Mouse (Mus musculus) heart, embryonic 10.5 days (tissue): ENCODE measurements around the gene Gm49333. TPM values are rescaled to one million over a fixed set of nuclear protein-coding genes. Genes with fewer than 3 reads are reported as not detected.
"Not testable (repeated sequence)": the region's sequence is repeated elsewhere in the genome, so short reads cannot be mapped to it uniquely, and the experiment has no call there.

ENCODE experiments used
- DNase-seq: peaks from one replicate; pipeline ENCODE4 v3.0.0-alpha.2; 2017; ENCODE audit warnings: low spot score
- H3K27ac ChIP-seq: fragments of 300-500 bp; sonication (generic); 2 replicates; pipeline ENCODE4 v1.5.1; 2016; ENCODE audit warnings: mild to moderate bottlenecking
- H3K27me3 ChIP-seq: fragments of 300-500 bp; sonication (generic); 2 replicates; pipeline ENCODE4 v1.6.1; 2016; ENCODE audit warnings: mild to moderate bottlenecking; ENCODE audit not compliant: poor library complexity, insufficient read depth, severe bottlenecking
- H3K36me3 ChIP-seq: fragments of 300-500 bp; sonication (generic); 2 replicates; pipeline ENCODE4 v1.6.1; 2016; ENCODE audit warnings: mild to moderate bottlenecking, moderate library complexity
- H3K4me1 ChIP-seq: fragments of 300-500 bp; sonication (generic); 2 replicates; pipeline ENCODE4 v1.6.1; 2016; ENCODE audit warnings: mild to moderate bottlenecking
- H3K4me3 ChIP-seq: fragments of 300-500 bp; sonication (generic); 2 replicates; pipeline ENCODE4 v1.5.1; 2016; ENCODE audit warnings: mild to moderate bottlenecking, moderate library complexity
- H3K9me3 ChIP-seq: fragments of 300-500 bp; sonication (generic); 2 replicates; pipeline ENCODE4 v1.6.1; 2016; ENCODE audit warnings: mild to moderate bottlenecking, moderate library complexity
- WGBS: fragments of 180-500 bp; shearing (Covaris S2); methylation state at CpG from one replicate; pipeline ENCODE4 v1.1.7; 2016; 5-methylcytosine and 5-hydroxymethylcytosine counted together
- polyA plus RNA-seq: library from polyadenylated mRNA; unstranded; fragments of >200 nt; fragmentation: Nextera tagmentation; extraction: Ambion mirVana; gene quantifications from 2 replicates; pipeline ENCODE4 v1.2.1, GENCODE M21; 2016

Gm49333 gene
- polyA plus RNA-seq, 1 experiment from 2014 or later, result not detected

GRCm38 (mm10) chr16:20638367-20638766 lies 27.0 kb downstream of the Gm49333 start:
- 83% methylated on average over 8 of the region's 8 CpGs for WGBS
- Histone ChIP-seq H3K36me3 (no peaks in the 10 kb centered on the region), H3K27ac (no peak overlapping the region), H3K4me3 (no peak overlapping the region), H3K4me1 (no peaks in the 10 kb centered on the region), H3K27me3 (no peaks in the 10 kb centered on the region), H3K9me3 (no peaks in the 10 kb centered on the region)
- no peak for DNase-seq

DNA sequence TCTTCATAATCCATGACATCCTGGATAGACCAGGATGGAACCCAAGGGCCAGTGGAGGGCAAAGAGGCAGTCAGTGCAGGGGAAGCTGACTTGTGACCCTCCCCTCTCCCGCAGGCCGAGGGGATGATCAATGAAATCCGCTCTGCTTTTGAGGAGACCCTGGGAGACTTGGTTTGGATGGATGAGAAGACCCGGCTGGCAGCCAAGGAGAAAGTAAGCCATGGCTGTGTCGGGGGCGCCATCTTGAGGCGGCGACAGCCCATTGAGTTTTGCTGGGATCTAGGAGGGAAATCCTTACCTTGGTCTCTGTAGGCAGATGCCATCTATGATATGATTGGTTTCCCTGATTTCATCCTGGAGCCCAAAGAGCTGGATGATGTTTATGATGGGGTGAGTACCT lies 30.8 kb downstream of the Gm49333 start:
- H3K4me1 ChIP-seq, result no peaks in the 10 kb centered on the region
- H3K36me3 ChIP-seq, result no peaks in the 10 kb centered on the region
- H3K27me3 ChIP-seq, result 0 out of 2 replicates have a peak, but pooled peaks cover 9% of the 10 kb centered on the region
- H3K9me3 ChIP-seq, result no peaks in the 10 kb centered on the region
- H3K27ac ChIP-seq, result no peak overlapping the region
- no peak overlapping the region for H3K4me3 ChIP-seq
- DNase-seq, result no peak
- WGBS, result 5% methylated on average over 8 of the region's 8 CpGs

DNA sequence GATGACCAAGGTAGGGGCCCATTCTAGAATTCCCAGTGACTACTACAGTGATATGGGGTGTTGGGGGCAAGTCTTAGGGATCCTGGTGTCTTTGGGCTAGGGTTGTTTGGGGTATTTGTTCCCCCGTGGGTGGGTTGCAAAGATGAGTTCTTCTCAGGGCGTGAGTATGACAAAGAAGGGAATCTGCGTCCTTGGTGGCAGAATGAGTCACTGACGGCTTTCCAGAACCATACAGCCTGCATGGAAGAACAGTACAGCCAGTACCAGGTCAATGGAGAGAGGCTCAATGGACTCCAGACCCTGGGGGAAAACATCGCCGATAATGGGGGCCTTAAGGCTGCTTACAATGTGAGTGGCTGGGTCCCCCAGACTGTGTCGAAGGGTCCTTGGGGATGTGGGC lies 32.5 kb downstream of the Gm49333 start:
- Histone ChIP-seq H3K4me3 (no peak overlapping the region), H3K36me3 (no peaks in the 10 kb centered on the region), H3K27me3 (0 out of 2 replicates have a peak, but pooled peaks cover 9% of the 10 kb centered on the region), H3K27ac (no peak overlapping the region), H3K9me3 (no peaks in the 10 kb centered on the region), H3K4me1 (no peaks in the 10 kb centered on the region)
- no peak for DNase-seq
- WGBS, result 81% methylated on average over 7 of the region's 7 CpGs

GRCm38 (mm10) chr16:20651076-20651946 lies 39.9 kb downstream of the Gm49333 start, which contains the start of gene Psmd2:
TSS of gene Psmd2 (plus strand) at chr16:20651652.
- Histone ChIP-seq H3K4me3 (peak within 1 kb of the TSS; percentile 93), H3K36me3 (peaks cover 23% of the 10 kb centered on the region), H3K9me3 (no peaks in the 10 kb centered on the region), H3K4me1 (peaks cover 12% of the 10 kb centered on the region), H3K27me3 (no peaks in the 10 kb centered on the region), H3K27ac (peak within 1 kb of the TSS; percentile 89)
- peak; percentile 97 for DNase-seq
- WGBS, result 2% methylated on average over 46 of the region's 46 CpGs

GRCm38 (mm10) chr16:20651947-20652310 lies 40.5 kb downstream of the Gm49333 start:
- Histone ChIP-seq H3K4me3 (peak overlapping the region; percentile 93), H3K27me3 (no peaks in the 10 kb centered on the region), H3K36me3 (peaks cover 29% of the 10 kb centered on the region), H3K9me3 (no peaks in the 10 kb centered on the region), H3K27ac (peak overlapping the region; percentile 89), H3K4me1 (peaks cover 12% of the 10 kb centered on the region)
- no peak for DNase-seq
- 9% methylated on average over 12 of the region's 12 CpGs for WGBS

DNA sequence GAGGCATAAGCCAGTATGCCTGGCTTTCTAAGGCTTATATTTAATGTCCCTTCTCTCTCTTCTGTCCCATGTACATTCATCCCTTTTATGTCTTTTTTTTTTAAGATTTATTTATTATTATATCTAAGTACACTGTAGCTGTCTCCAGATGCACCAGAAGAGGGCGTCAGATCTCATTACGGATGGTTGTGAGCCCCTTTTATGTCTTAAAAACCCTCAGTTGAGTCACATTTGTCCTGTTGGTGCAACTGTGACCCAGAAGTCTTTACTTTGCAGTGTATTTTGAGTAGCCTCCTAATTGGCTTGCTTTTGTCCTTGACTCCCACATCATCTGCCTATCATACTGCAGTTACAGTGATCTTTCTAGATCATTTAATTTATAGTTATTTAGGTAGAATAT lies 41.9 kb downstream of the Gm49333 start:
- 63% methylated on average over 2 of the region's 2 CpGs for WGBS
- Histone ChIP-seq H3K36me3 (peaks cover 43% of the 10 kb centered on the region), H3K4me3 (no peak overlapping the region)

DNA sequence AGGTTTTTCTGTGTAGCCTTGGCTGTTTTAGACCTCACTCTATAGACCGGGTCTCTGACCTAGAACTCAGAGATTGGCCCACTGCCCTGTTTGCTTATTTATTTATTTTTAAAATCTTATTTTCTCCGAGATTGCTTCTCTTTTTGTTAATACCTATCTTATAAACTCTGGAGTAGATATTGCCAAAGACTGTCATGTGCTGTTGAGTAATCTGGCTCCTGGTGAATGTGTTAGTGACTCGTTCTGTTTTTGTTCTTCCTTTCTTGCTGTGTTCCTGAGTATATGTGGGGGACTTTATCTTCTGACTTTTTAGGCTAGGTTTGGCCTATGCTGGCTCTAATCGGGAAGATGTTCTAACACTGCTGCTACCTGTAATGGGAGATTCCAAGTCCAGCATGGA lies 46.3 kb downstream of the Gm49333 start:
- Histone ChIP-seq H3K27me3 (no peaks in the 10 kb centered on the region), H3K9me3 (no peaks in the 10 kb centered on the region), H3K4me3 (no peak overlapping the region), H3K27ac (no peak overlapping the region), H3K4me1 (peaks cover 5% of the 10 kb centered on the region), H3K36me3 (peaks cover 86% of the 10 kb centered on the region)
- 86% methylated on average over 4 of the region's 4 CpGs for WGBS
- no peak for DNase-seq

More for the DNA sequence above, 41.9 kb downstream of the Gm49333 start:
- no peak for DNase-seq
- Histone ChIP-seq H3K9me3 (no peaks in the 10 kb centered on the region), H3K27ac (no peak overlapping the region), H3K4me1 (peaks cover 12% of the 10 kb centered on the region), H3K27me3 (no peaks in the 10 kb centered on the region)

DNA sequence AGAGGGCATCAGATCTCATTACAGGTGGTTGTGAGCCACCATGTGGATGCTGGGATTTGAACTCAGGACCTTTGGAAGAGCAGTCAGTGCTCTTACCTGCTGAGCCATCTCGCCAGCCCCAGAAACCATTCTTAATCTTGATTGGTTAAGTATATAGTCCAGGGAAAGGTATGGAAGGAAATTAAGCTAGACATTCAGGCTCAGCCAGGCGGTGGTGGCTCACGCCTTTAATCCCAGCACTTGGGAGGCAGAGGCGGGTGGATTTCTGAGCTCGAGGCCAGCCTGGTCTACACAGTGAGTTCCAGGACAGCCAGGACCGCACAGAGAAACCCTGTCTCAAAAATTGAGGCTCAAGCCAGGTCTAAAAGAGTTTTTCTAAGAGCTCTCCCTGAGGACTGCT lies 56.6 kb downstream of the Gm49333 start, which contains the start of gene Eif4g1:
Eif4g1 (plus strand) TSS at position 301 of the 400 bp plus-strand sequence.
- H3K4me1 ChIP-seq, DNase-seq, H3K27me3 ChIP-seq, H3K4me3 ChIP-seq, H3K27ac ChIP-seq, H3K9me3 ChIP-seq: not testable (repeated sequence)
- peaks cover 18% of the 10 kb centered on the region for H3K36me3 ChIP-seq
- WGBS, result 90% methylated on average over 5 of the region's 6 CpGs

- H3K27me3 ChIP-seq, result no peaks in the 10 kb centered on the region
- peaks cover 16% of the 10 kb centered on the region for H3K36me3 ChIP-seq
- no peak overlapping the region for H3K27ac ChIP-seq
- peaks cover 17% of the 10 kb centered on the region for H3K4me1 ChIP-seq
- H3K9me3 ChIP-seq, result no peaks in the 10 kb centered on the region
- no peak for DNase-seq
- no peak overlapping the region for H3K4me3 ChIP-seq
- 90% methylated on average over 3 of the region's 3 CpGs for WGBS
Measured at GRCm38 (mm10) chr16:20670291-20670690, 58.9 kb downstream of the Gm49333 start.

DNA sequence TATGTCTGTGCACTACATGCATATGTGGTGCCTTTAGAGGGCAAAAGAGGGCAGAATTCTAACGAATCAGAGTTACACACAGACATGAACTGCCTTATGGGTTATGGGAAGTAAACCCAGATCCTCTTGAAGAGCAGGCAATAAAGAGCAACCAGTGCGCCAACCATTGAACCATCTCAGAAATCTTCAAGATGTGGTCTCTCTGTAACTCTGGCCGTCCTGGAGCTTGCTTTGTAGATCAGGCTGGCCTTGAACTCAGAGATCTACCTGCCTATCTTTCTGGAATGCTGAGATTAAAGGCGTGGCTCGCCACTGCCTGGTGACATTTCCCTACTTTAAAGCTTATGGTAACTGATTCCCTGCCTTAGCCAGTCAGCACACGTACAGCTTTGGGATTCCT lies 60.5 kb downstream of the Gm49333 start:
- DNase-seq, result no peak
- Histone ChIP-seq H3K27me3 (no peaks in the 10 kb centered on the region), H3K27ac (no peak overlapping the region), H3K4me1 (peaks cover 18% of the 10 kb centered on the region), H3K36me3 (peaks cover 32% of the 10 kb centered on the region), H3K9me3 (no peaks in the 10 kb centered on the region), H3K4me3 (peak overlapping the region; percentile 99)
- WGBS, result 22% methylated on average over 6 of the region's 6 CpGs

- Histone ChIP-seq H3K27ac (peak overlapping the region; percentile 98), H3K4me1 (peaks cover 18% of the 10 kb centered on the region), H3K36me3 (peaks cover 38% of the 10 kb centered on the region), H3K27me3 (no peaks in the 10 kb centered on the region), H3K4me3 (peak overlapping the region; percentile 99), H3K9me3 (no peaks in the 10 kb centered on the region)
- under 1% methylated on average over 38 of the region's 38 CpGs for WGBS
- DNase-seq, result peak; percentile 97
Measured at GRCm38 (mm10) chr16:20672500-20672902, 61.1 kb downstream of the Gm49333 start.

DNA sequence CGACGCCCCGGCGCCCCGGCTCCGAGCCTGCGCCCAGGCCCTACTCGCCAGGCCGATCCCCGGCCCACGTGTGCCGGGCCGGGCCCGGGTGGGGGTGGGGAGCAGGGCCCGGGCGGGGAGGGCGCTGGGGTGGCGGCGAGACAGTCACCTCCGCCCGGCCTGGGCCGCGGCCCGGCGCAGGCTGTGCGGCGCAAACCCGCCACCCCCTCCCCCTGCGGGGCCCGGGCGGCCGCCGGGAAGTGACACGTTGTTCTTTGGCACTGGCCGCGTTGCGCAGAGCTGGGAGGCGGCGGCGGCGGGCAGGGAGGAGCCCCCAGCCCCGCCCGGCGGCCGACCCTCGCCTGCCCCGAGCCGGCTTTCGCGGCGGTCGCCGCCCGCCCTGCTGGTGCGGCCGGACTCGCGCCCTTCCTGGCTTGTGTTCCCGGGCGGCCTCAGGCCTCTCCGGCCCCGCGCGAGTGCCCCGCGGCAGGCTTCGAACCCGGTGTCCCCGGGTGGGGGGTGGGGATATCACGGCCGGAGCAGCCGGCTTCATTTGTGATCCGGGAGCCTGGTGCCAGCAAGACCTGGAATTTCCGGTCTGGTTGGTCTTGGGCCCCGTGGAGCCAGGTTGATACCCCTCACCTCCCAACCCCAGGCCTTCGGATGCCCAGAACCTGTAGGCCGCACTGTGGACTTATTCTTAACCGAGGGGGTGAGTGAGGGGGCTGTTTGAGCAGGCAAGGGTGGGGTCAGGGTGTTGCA lies 61.7 kb downstream of the Gm49333 start:
- DNase-seq, result no peak
- no peaks in the 10 kb centered on the region for H3K9me3 ChIP-seq
- peak overlapping the region; percentile 99 for H3K4me3 ChIP-seq
- peaks cover 18% of the 10 kb centered on the region for H3K4me1 ChIP-seq
- H3K27ac ChIP-seq, result peak overlapping the region; percentile 98
- WGBS, result under 1% methylated on average over 67 of the region's 78 CpGs
- peaks cover 44% of the 10 kb centered on the region for H3K36me3 ChIP-seq
- no peaks in the 10 kb centered on the region for H3K27me3 ChIP-seq

- peaks cover 51% of the 10 kb centered on the region for H3K36me3 ChIP-seq
- H3K27me3 ChIP-seq, result no peaks in the 10 kb centered on the region
- peak overlapping the region; percentile 98 for H3K27ac ChIP-seq
- DNase-seq, result peak; percentile 86
- peak overlapping the region; percentile 99 for H3K4me3 ChIP-seq
- peaks cover 18% of the 10 kb centered on the region for H3K4me1 ChIP-seq
- no peaks in the 10 kb centered on the region for H3K9me3 ChIP-seq
- 7% methylated on average over 14 of the region's 14 CpGs for WGBS
Measured at GRCm38 (mm10) chr16:20673706-20674303, 62.4 kb downstream of the Gm49333 start.
